Mouse (Mus musculus) thymus, adult 2 months (tissue): ENCODE results near the gene Pip5k1b.

ENCODE experiments used
- CTCF ChIP-seq: fragments of 200-500 bp; IDR thresholded peaks from 2 replicates; pipeline ENCODE4 v1.5.1; 2012; ENCODE audit warnings: mild to moderate bottlenecking, control low read depth, low read length, moderate library complexity, borderline replicate concordance; ENCODE audit not compliant: control insufficient read depth, poor library complexity, insufficient read depth; ENCODE audit errors: extremely low read depth
- POLR2A ChIP-seq: fragments of 200-500 bp; IDR thresholded peaks from 2 replicates; pipeline ENCODE4 v1.6.1; 2012; ENCODE audit warnings: mild to moderate bottlenecking, low read length, control low read depth, moderate library complexity; ENCODE audit not compliant: control insufficient read depth, poor library complexity, insufficient read depth; ENCODE audit errors: extremely low read depth

DNA sequence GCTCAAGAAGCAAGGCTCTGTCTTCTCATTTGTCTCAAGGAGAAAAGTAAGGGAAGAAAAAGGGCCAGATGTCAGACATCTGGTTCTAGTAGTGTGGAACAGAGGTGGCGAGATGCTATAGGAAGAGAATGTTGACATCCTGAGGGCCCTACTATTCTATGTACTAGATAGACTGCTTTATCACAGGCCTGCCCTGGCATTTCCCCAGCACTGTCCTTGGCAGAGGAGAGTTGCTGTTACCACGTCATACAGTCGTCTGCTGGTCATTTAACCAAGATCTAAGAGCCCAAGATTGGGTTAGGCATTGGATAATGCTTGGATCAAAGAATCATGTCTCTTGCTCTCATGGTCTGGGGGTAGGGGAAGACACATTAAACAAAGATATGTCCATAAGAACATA lies 151.0 kb downstream of the Pip5k1b start:
- TF ChIP-seq CTCF (no peak), POLR2A (no peak)
